Mouse (Mus musculus): ENCODE data around the gene Ipo5. TPM values are rescaled to one million over a fixed set of nuclear protein-coding genes. Genes with fewer than 3 reads are reported as not detected.

Gene Ipo5
- polyA plus RNA-seq, 1 experiment from 2014 or later = 74.7 TPM

GRCm38 (mm10) chr14:120925731-120926585, 14.9 kb downstream of the Ipo5 start:
- Histone ChIP-seq H3K9me3 (no peaks in the 10 kb centered on the region), H3K36me3 (peaks cover 92% of the 10 kb centered on the region), H3K27me3 (no peaks in the 10 kb centered on the region), H3K4me1 (no peaks in the 10 kb centered on the region), H3K4me3 (no peak overlapping the region), H3K4me2 (no peak overlapping the region), H3K9ac (no peak overlapping the region), H3K27ac (no peak overlapping the region)
- WGBS = 91% methylated on average over 14 of the region's 14 CpGs
- no peak for ATAC-seq (ENCODE audit: insufficient number of reproducible peaks, low FRiP score, low TSS enrichment, low read depth)

- H3K27me3 ChIP-seq = no peaks in the 10 kb centered on the region
- no peak overlapping the region for H3K9ac ChIP-seq
- H3K4me3 ChIP-seq = no peak overlapping the region
- no peaks in the 10 kb centered on the region for H3K4me1 ChIP-seq
- H3K4me2 ChIP-seq = no peak overlapping the region
- ATAC-seq (ENCODE audit: insufficient number of reproducible peaks, low FRiP score, low TSS enrichment, low read depth) = no peak
- no peaks in the 10 kb centered on the region for H3K9me3 ChIP-seq
- peaks cover 80% of the 10 kb centered on the region for H3K36me3 ChIP-seq
- 84% methylated on average over 4 of the region's 4 CpGs for WGBS
- no peak overlapping the region for H3K27ac ChIP-seq
Observed at GRCm38 (mm10) chr14:120931236-120931635, 20.2 kb downstream of the Ipo5 start.

- no peaks in the 10 kb centered on the region for H3K4me1 ChIP-seq
- 90% methylated on average over 8 of the region's 8 CpGs for WGBS
- no peak overlapping the region for H3K4me2 ChIP-seq
- no peaks in the 10 kb centered on the region for H3K9me3 ChIP-seq
- no peak overlapping the region for H3K9ac ChIP-seq
- H3K4me3 ChIP-seq = no peak overlapping the region
- no peak overlapping the region for H3K27ac ChIP-seq
- H3K36me3 ChIP-seq = peaks cover 80% of the 10 kb centered on the region
- no peak for ATAC-seq (ENCODE audit: insufficient number of reproducible peaks, low FRiP score, low TSS enrichment, low read depth)
- H3K27me3 ChIP-seq = no peaks in the 10 kb centered on the region
Observed at GRCm38 (mm10) chr14:120933624-120934023, 22.6 kb downstream of the Ipo5 start.

GRCm38 (mm10) chr14:120937102-120937501, 26.1 kb downstream of the Ipo5 start:
- WGBS = 79% methylated on average over 1 of the region's 1 CpGs

GRCm38 (mm10) chr14:120942803-120943202, 31.8 kb downstream of the Ipo5 start:
- Histone ChIP-seq H3K9me3 (no peaks in the 10 kb centered on the region), H3K4me1 (no peaks in the 10 kb centered on the region), H3K36me3 (peaks cover 87% of the 10 kb centered on the region), H3K4me3 (no peak overlapping the region), H3K27me3 (no peaks in the 10 kb centered on the region), H3K9ac (no peak overlapping the region), H3K4me2 (no peak overlapping the region), H3K27ac (no peak overlapping the region)
- no peak for ATAC-seq (ENCODE audit: insufficient number of reproducible peaks, low FRiP score, low TSS enrichment, low read depth)
- WGBS = 86% methylated on average over 9 of the region's 9 CpGs

More at GRCm38 (mm10) chr14:120937102-120937501, 26.1 kb downstream of the Ipo5 start:
- H3K27me3 ChIP-seq = no peaks in the 10 kb centered on the region
- H3K9me3 ChIP-seq = no peaks in the 10 kb centered on the region
- peaks cover 93% of the 10 kb centered on the region for H3K36me3 ChIP-seq
- no peak overlapping the region for H3K27ac ChIP-seq
- ATAC-seq (ENCODE audit: insufficient number of reproducible peaks, low FRiP score, low TSS enrichment, low read depth) = no peak
- H3K4me2 ChIP-seq = no peak overlapping the region
- no peak overlapping the region for H3K4me3 ChIP-seq
- H3K9ac ChIP-seq = no peak overlapping the region
- no peaks in the 10 kb centered on the region for H3K4me1 ChIP-seq

GRCm38 (mm10) chr14:120945146-120945545, 34.1 kb downstream of the Ipo5 start:
- Histone ChIP-seq H3K4me2 (no peak overlapping the region), H3K27ac (no peak overlapping the region), H3K4me1 (no peaks in the 10 kb centered on the region), H3K4me3 (no peak overlapping the region), H3K9ac (no peak overlapping the region), H3K27me3 (no peaks in the 10 kb centered on the region), H3K9me3 (no peaks in the 10 kb centered on the region), H3K36me3 (peaks cover 86% of the 10 kb centered on the region)
- WGBS = 49% methylated on average over 7 of the region's 7 CpGs
- ATAC-seq (ENCODE audit: insufficient number of reproducible peaks, low FRiP score, low TSS enrichment, low read depth) = no peak

GRCm38 (mm10) chr14:120947104-120947503, 36.1 kb downstream of the Ipo5 start:
- Histone ChIP-seq H3K4me3 (no peak overlapping the region), H3K4me2 (no peak overlapping the region), H3K36me3 (peaks cover 68% of the 10 kb centered on the region), H3K9ac (no peak overlapping the region), H3K4me1 (no peaks in the 10 kb centered on the region), H3K9me3 (no peaks in the 10 kb centered on the region), H3K27ac (0 out of 2 replicates have a peak overlapping the region, but pooled peaks have one; percentile 17), H3K27me3 (no peaks in the 10 kb centered on the region)
- 62% methylated on average over 8 of the region's 8 CpGs for whole genome bisulfite sequencing
- no peak for ATAC-seq (ENCODE audit: insufficient number of reproducible peaks, low FRiP score, low TSS enrichment, low read depth)

GRCm38 (mm10) chr14:120949002-120949401, 38.0 kb downstream of the Ipo5 start:
- no peak for ATAC-seq (ENCODE audit: insufficient number of reproducible peaks, low FRiP score, low TSS enrichment, low read depth)
- H3K4me1 ChIP-seq = no peaks in the 10 kb centered on the region
- H3K9me3 ChIP-seq = no peaks in the 10 kb centered on the region
- H3K27me3 ChIP-seq = no peaks in the 10 kb centered on the region
- H3K9ac ChIP-seq = no peak overlapping the region
- no peak overlapping the region for H3K27ac ChIP-seq
- H3K4me2 ChIP-seq = no peak overlapping the region
- H3K4me3 ChIP-seq = no peak overlapping the region
- WGBS = 93% methylated on average over 5 of the region's 5 CpGs
- peaks cover 50% of the 10 kb centered on the region for H3K36me3 ChIP-seq

- no peaks in the 10 kb centered on the region for H3K9me3 ChIP-seq
- H3K36me3 ChIP-seq = peaks cover 40% of the 10 kb centered on the region
- H3K4me3 ChIP-seq = no peak overlapping the region
- no peaks in the 10 kb centered on the region for H3K27me3 ChIP-seq
- no peak for ATAC-seq (ENCODE audit: insufficient number of reproducible peaks, low FRiP score, low TSS enrichment, low read depth)
- H3K4me2 ChIP-seq = no peak overlapping the region
- no peak overlapping the region for H3K27ac ChIP-seq
- WGBS = 97% methylated on average over 2 of the region's 2 CpGs
- no peaks in the 10 kb centered on the region for H3K4me1 ChIP-seq
- H3K9ac ChIP-seq = no peak overlapping the region
Observed at GRCm38 (mm10) chr14:120950068-120950467, 39.0 kb downstream of the Ipo5 start.

- Histone ChIP-seq H3K27me3 (no peaks in the 10 kb centered on the region), H3K9me3 (no peaks in the 10 kb centered on the region), H3K36me3 (peaks cover 23% of the 10 kb centered on the region), H3K4me2 (no peak overlapping the region), H3K9ac (no peak overlapping the region), H3K27ac (no peak overlapping the region), H3K4me1 (no peaks in the 10 kb centered on the region), H3K4me3 (no peak overlapping the region)
- 49% methylated on average over 2 of the region's 2 CpGs for WGBS
- ATAC-seq (ENCODE audit: insufficient number of reproducible peaks, low FRiP score, low TSS enrichment, low read depth) = no peak
Observed at GRCm38 (mm10) chr14:120952434-120952833, 41.4 kb downstream of the Ipo5 start.

GRCm38 (mm10) chr14:120960551-120960950, 49.5 kb downstream of the Ipo5 start:
- Histone ChIP-seq H3K4me2 (no peak overlapping the region), H3K9me3 (no peaks in the 10 kb centered on the region), H3K36me3 (no peaks in the 10 kb centered on the region), H3K9ac (no peak overlapping the region), H3K27ac (no peak overlapping the region), H3K4me3 (no peak overlapping the region), H3K27me3 (no peaks in the 10 kb centered on the region), H3K4me1 (0 out of 2 replicates have a peak, but pooled peaks cover 6% of the 10 kb centered on the region)
- 47% methylated on average over 8 of the region's 8 CpGs for WGBS
- ATAC-seq (ENCODE audit: insufficient number of reproducible peaks, low FRiP score, low TSS enrichment, low read depth) = no peak

- H3K27me3 ChIP-seq = no peaks in the 10 kb centered on the region
- ATAC-seq (ENCODE audit: insufficient number of reproducible peaks, low FRiP score, low TSS enrichment, low read depth) = no peak
- H3K9me3 ChIP-seq = no peaks in the 10 kb centered on the region
- WGBS = 48% methylated on average over 5 of the region's 5 CpGs
- no peak overlapping the region for H3K27ac ChIP-seq
- H3K9ac ChIP-seq = no peak overlapping the region
- H3K36me3 ChIP-seq = no peaks in the 10 kb centered on the region
- H3K4me2 ChIP-seq = no peak overlapping the region
- 0 out of 2 replicates have a peak, but pooled peaks cover 6% of the 10 kb centered on the region for H3K4me1 ChIP-seq
- H3K4me3 ChIP-seq = no peak overlapping the region
Observed at GRCm38 (mm10) chr14:120960991-120961390, 50.0 kb downstream of the Ipo5 start.
